Mouse (Mus musculus): ENCODE measurements at regions not wholly inside any gene's neighbourhood (a gene's known extent, or its start where the extent isn't known, plus 50 kb on each side); places are given as distances from the start of the nearest gene placed in this dataset.

DNA sequence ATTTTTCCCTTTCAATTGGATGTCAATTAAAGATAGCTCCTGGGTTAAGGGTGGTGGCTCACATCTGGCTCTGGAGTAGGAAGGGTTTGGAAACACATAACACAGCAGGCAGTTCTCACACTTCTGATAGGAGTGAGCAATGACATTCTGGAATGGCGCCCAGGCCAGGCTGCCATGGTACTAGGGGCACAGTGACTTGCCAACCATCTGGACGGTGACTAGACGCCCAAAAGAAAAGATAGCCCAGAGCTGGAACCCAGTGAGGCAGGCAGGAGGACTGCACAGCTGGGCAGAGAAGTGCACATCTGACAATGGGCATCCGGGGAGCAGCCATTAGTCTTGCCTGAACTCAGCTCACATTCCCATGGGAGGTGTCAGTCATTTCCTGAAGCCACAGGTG is 62.8 kb upstream of the Oxtr start:
- H3K36me3 ChIP-seq (ENCODE audit: control insufficient read depth, insufficient read depth, low read length, poor library complexity, severe bottlenecking), result no peaks in the 10 kb centered on the region
- no peaks in the 10 kb centered on the region for H3K9me3 ChIP-seq (ENCODE audit: control insufficient read depth, insufficient read depth, low read depth, low read length)
- H3K4me3 ChIP-seq (ENCODE audit: insufficient read depth in 1 of 2, low read depth in 1 of 2, low read length in 2 of 2, poor library complexity in 1 of 2, severe bottlenecking in 1 of 2), result no peak overlapping the region
- H3K4me1 ChIP-seq (ENCODE audit: control insufficient read depth in 2 of 2, insufficient read depth in 2 of 2, low read length in 2 of 2, poor library complexity in 1 of 2), result peaks cover 0 to 6% of the 10 kb centered on the region in 2 experiments; a peak in 2 of 4 replicates
- in situ Hi-C loops (cut with MboI; ENCODE audit: low sequenced_read_pairs in 2 of 2, unreplicated experiment in 2 of 2), result no loop called here
- H3K9ac ChIP-seq (ENCODE audit: insufficient read depth, low read depth, low read length, poor library complexity, severe bottlenecking), result no peak overlapping the region
- no peak for TF ChIP-seq MAFK (IDR thresholded peaks at IDR 0.05; ENCODE audit: insufficient read depth, low read depth, low read length)
- no peak for TF ChIP-seq ZNF384 (IDR thresholded peaks at IDR 0.05; ENCODE audit: low read depth, low read length)
- TF ChIP-seq CHD2 (IDR thresholded peaks at IDR 0.05; ENCODE audit: low read depth, low read length), result no peak
- TF ChIP-seq HCFC1 (IDR thresholded peaks at IDR 0.05; ENCODE audit: borderline replicate concordance, insufficient read depth, low read length), result no peak
- TF ChIP-seq ZC3H11A (IDR thresholded peaks at IDR 0.05; ENCODE audit: borderline replicate concordance, low read depth, low read length), result no peak
- no peak overlapping the region for H3K27ac ChIP-seq (ENCODE audit: insufficient read depth, low read depth, low read length, poor library complexity, severe bottlenecking)
- DNase-seq (ENCODE audit: low read depth, low spot score), result no peak

DNA sequence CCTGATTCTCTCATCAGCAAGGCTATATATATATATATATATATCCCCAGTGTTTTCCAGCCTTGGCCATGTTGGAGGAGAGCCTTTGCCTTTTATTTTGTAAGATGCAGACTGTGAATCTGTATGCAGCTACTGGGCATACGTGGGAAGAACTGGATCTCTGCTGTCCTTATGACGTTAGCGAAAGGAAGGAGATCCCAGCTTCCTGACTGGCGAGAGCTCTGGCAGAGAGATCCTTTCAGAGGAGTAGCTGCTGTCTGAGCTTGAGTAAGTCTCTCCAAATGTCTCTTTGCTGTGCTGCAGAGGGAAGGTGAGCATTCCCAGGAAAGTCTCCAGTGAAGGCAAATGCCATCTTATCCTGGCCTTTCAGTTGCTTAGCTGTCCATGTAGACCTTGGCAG is 61.6 kb upstream of the Oxtr start:
- H3K9ac ChIP-seq (ENCODE audit: insufficient read depth, low read depth, low read length, poor library complexity, severe bottlenecking), result no peak overlapping the region
- in situ Hi-C loops (cut with MboI; ENCODE audit: low sequenced_read_pairs in 2 of 2, unreplicated experiment in 2 of 2), result no loop called here
- H3K27ac ChIP-seq (ENCODE audit: insufficient read depth, low read depth, low read length, poor library complexity, severe bottlenecking), result no peak overlapping the region
- no peak for TF ChIP-seq ZNF384 (IDR thresholded peaks at IDR 0.05; ENCODE audit: low read depth, low read length)
- no peak for TF ChIP-seq ZC3H11A (IDR thresholded peaks at IDR 0.05; ENCODE audit: borderline replicate concordance, low read depth, low read length)
- TF ChIP-seq HCFC1 (IDR thresholded peaks at IDR 0.05; ENCODE audit: borderline replicate concordance, insufficient read depth, low read length), result no peak
- no peak for TF ChIP-seq MAFK (IDR thresholded peaks at IDR 0.05; ENCODE audit: insufficient read depth, low read depth, low read length)
- no peak for TF ChIP-seq CHD2 (IDR thresholded peaks at IDR 0.05; ENCODE audit: low read depth, low read length)
- no peak overlapping the region for H3K4me3 ChIP-seq (ENCODE audit: insufficient read depth in 1 of 2, low read depth in 1 of 2, low read length in 2 of 2, poor library complexity in 1 of 2, severe bottlenecking in 1 of 2)
- H3K36me3 ChIP-seq (ENCODE audit: control insufficient read depth, insufficient read depth, low read length, poor library complexity, severe bottlenecking), result no peaks in the 10 kb centered on the region
- no peak for DNase-seq (ENCODE audit: low read depth, low spot score)
- peaks cover 0 to 6% of the 10 kb centered on the region in 2 experiments; a peak in 2 of 4 replicates for H3K4me1 ChIP-seq (ENCODE audit: control insufficient read depth in 2 of 2, insufficient read depth in 2 of 2, low read length in 2 of 2, poor library complexity in 1 of 2)
- no peaks in the 10 kb centered on the region for H3K9me3 ChIP-seq (ENCODE audit: control insufficient read depth, insufficient read depth, low read depth, low read length)

GRCm38 (mm10) chr6:112547251-112547650 is 57.5 kb upstream of the Oxtr start:
- in situ Hi-C loops (cut with MboI; ENCODE audit: low sequenced_read_pairs in 2 of 2, unreplicated experiment in 2 of 2), result no loop called here

GRCm38 (mm10) chr6:112546033-112546432 is 56.3 kb upstream of the Oxtr start:
- Histone ChIP-seq H3K36me3 (ENCODE audit: control insufficient read depth, insufficient read depth, low read length, poor library complexity, severe bottlenecking) (no peaks in the 10 kb centered on the region), H3K4me1 (ENCODE audit: control insufficient read depth in 2 of 2, insufficient read depth in 2 of 2, low read length in 2 of 2, poor library complexity in 1 of 2) (no peaks in the 10 kb centered on the region), H3K9ac (ENCODE audit: insufficient read depth, low read depth, low read length, poor library complexity, severe bottlenecking) (no peak overlapping the region), H3K4me3 (ENCODE audit: insufficient read depth in 1 of 2, low read depth in 1 of 2, low read length in 2 of 2, poor library complexity in 1 of 2, severe bottlenecking in 1 of 2) (no peak overlapping the region), H3K9me3 (ENCODE audit: control insufficient read depth, insufficient read depth, low read depth, low read length) (no peaks in the 10 kb centered on the region), H3K27ac (ENCODE audit: insufficient read depth, low read depth, low read length, poor library complexity, severe bottlenecking) (no peak overlapping the region)
- DNase-seq (ENCODE audit: low read depth, low spot score), result no peak
- in situ Hi-C loops (cut with MboI; ENCODE audit: low sequenced_read_pairs in 2 of 2, unreplicated experiment in 2 of 2), result no loop called here
- no peak for TF ChIP-seq CHD2 (IDR thresholded peaks at IDR 0.05; ENCODE audit: low read depth, low read length)
- TF ChIP-seq MAFK (IDR thresholded peaks at IDR 0.05; ENCODE audit: insufficient read depth, low read depth, low read length), result no peak
- no peak for TF ChIP-seq ZC3H11A (IDR thresholded peaks at IDR 0.05; ENCODE audit: borderline replicate concordance, low read depth, low read length)
- TF ChIP-seq ZNF384 (IDR thresholded peaks at IDR 0.05; ENCODE audit: low read depth, low read length), result no peak
- TF ChIP-seq HCFC1 (IDR thresholded peaks at IDR 0.05; ENCODE audit: borderline replicate concordance, insufficient read depth, low read length), result no peak

More at GRCm38 (mm10) chr6:112547251-112547650, 57.5 kb upstream of the Oxtr start:
- Histone ChIP-seq H3K4me1 (ENCODE audit: control insufficient read depth in 2 of 2, insufficient read depth in 2 of 2, low read length in 2 of 2, poor library complexity in 1 of 2) (no peaks in the 10 kb centered on the region), H3K9ac (ENCODE audit: insufficient read depth, low read depth, low read length, poor library complexity, severe bottlenecking) (no peak overlapping the region), H3K27ac (ENCODE audit: insufficient read depth, low read depth, low read length, poor library complexity, severe bottlenecking) (no peak overlapping the region), H3K4me3 (ENCODE audit: insufficient read depth in 1 of 2, low read depth in 1 of 2, low read length in 2 of 2, poor library complexity in 1 of 2, severe bottlenecking in 1 of 2) (no peak overlapping the region), H3K9me3 (ENCODE audit: control insufficient read depth, insufficient read depth, low read depth, low read length) (no peaks in the 10 kb centered on the region), H3K36me3 (ENCODE audit: control insufficient read depth, insufficient read depth, low read length, poor library complexity, severe bottlenecking) (no peaks in the 10 kb centered on the region)
- no peak for TF ChIP-seq CHD2 (IDR thresholded peaks at IDR 0.05; ENCODE audit: low read depth, low read length)
- TF ChIP-seq ZC3H11A (IDR thresholded peaks at IDR 0.05; ENCODE audit: borderline replicate concordance, low read depth, low read length), result no peak
- TF ChIP-seq HCFC1 (IDR thresholded peaks at IDR 0.05; ENCODE audit: borderline replicate concordance, insufficient read depth, low read length), result no peak
- TF ChIP-seq MAFK (IDR thresholded peaks at IDR 0.05; ENCODE audit: insufficient read depth, low read depth, low read length), result no peak
- no peak for TF ChIP-seq ZNF384 (IDR thresholded peaks at IDR 0.05; ENCODE audit: low read depth, low read length)
- no peak for DNase-seq (ENCODE audit: low read depth, low spot score)

GRCm38 (mm10) chr6:112544315-112544714 is 54.6 kb upstream of the Oxtr start:
- Histone ChIP-seq H3K9me3 (ENCODE audit: control insufficient read depth, insufficient read depth, low read depth, low read length) (no peaks in the 10 kb centered on the region), H3K4me3 (ENCODE audit: insufficient read depth in 1 of 2, low read depth in 1 of 2, low read length in 2 of 2, poor library complexity in 1 of 2, severe bottlenecking in 1 of 2) (no peak overlapping the region)

More at GRCm38 (mm10) chr6:112544315-112544714, 54.6 kb upstream of the Oxtr start:
- TF ChIP-seq ZNF384 (IDR thresholded peaks at IDR 0.05; ENCODE audit: low read depth, low read length), result no peak
- TF ChIP-seq HCFC1 (IDR thresholded peaks at IDR 0.05; ENCODE audit: borderline replicate concordance, insufficient read depth, low read length), result no peak
- no peak for TF ChIP-seq MAFK (IDR thresholded peaks at IDR 0.05; ENCODE audit: insufficient read depth, low read depth, low read length)
- TF ChIP-seq CHD2 (IDR thresholded peaks at IDR 0.05; ENCODE audit: low read depth, low read length), result no peak
- DNase-seq (ENCODE audit: low read depth, low spot score), result no peak
- Histone ChIP-seq H3K27ac (ENCODE audit: insufficient read depth, low read depth, low read length, poor library complexity, severe bottlenecking) (no peak overlapping the region), H3K36me3 (ENCODE audit: control insufficient read depth, insufficient read depth, low read length, poor library complexity, severe bottlenecking) (no peaks in the 10 kb centered on the region), H3K9ac (ENCODE audit: insufficient read depth, low read depth, low read length, poor library complexity, severe bottlenecking) (no peak overlapping the region), H3K4me1 (ENCODE audit: control insufficient read depth in 2 of 2, insufficient read depth in 2 of 2, low read length in 2 of 2, poor library complexity in 1 of 2) (no peaks in the 10 kb centered on the region)
- in situ Hi-C loops (cut with MboI; ENCODE audit: low sequenced_read_pairs in 2 of 2, unreplicated experiment in 2 of 2), result no loop called here
